Mouse (Mus musculus): ENCODE results near the gene Cnst. TPM values are rescaled to one million over a fixed set of nuclear protein-coding genes. Genes with fewer than 3 reads are reported as not detected.

Cnst gene
- polyA plus RNA-seq, 2 experiments, result 9.5 to 10.2 TPM

DNA sequence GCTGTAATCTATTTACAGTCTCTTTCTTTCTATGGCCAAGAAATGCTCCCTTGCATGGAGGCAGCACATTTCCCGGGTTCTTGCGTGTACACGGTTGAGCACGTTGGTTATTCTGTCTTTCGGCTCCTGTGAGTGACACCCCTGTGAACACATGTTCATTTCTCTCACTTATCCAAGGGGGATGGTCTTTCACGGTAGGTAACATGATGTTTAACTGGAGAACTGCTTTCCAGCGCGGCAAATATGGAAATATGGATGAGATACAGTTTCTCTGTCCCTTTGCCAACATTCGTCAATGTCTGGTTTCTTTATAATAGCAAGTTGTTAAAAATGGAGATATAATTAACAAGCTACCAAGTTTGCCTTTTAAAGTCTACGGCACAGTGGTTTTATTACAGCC is 35.3 kb downstream of the Cnst start:
- peaks cover 14 to 38% of the 10 kb centered on the region in 2 experiments for H3K4me1 ChIP-seq (replicated peaks; ENCODE audit: control insufficient read depth in 2 of 2, insufficient read depth in 2 of 2, low read length in 1 of 2)
- WGBS (ENCODE audit: insufficient replicate concordance), result 81% methylated on average over 10 of the region's 10 CpGs
- peak overlapping the region; percentile 19; the same call in 1 of the 2 replicates for H3K4me2 ChIP-seq (ENCODE audit: low read depth)
- no peaks in the 10 kb centered on the region for H3K27me3 ChIP-seq (ENCODE audit: control insufficient read depth, insufficient read depth, low read length)
- DNase-seq (ENCODE audit: low read depth in 3 of 3, low spot score in 3 of 3) (no peak), ATAC-seq (ENCODE audit: insufficient read depth) (no peak)
- H3K36me3 ChIP-seq (replicated peaks; ENCODE audit: control insufficient read depth, insufficient read depth, low read depth), result peaks cover 7% of the 10 kb centered on the region; the same call in 1 of the 2 replicates
- no peak overlapping the region for H3K4me3 ChIP-seq (ENCODE audit: insufficient read depth in 1 of 2, low read depth in 2 of 2, low read length in 2 of 2)
- no peak overlapping the region; the same call in 1 of the 2 replicates for H3K9ac ChIP-seq (replicated peaks)
- H3K9me3 ChIP-seq (ENCODE audit: control insufficient read depth, low read length), result no peaks in the 10 kb centered on the region
- TF ChIP-seq CTCF (IDR thresholded peaks at IDR 0.05; ENCODE audit: low read depth) (no peak), EP300 (IDR thresholded peaks at IDR 0.05; ENCODE audit: low read depth) (no peak)
- no peak overlapping the region for H3K27ac ChIP-seq

DNA sequence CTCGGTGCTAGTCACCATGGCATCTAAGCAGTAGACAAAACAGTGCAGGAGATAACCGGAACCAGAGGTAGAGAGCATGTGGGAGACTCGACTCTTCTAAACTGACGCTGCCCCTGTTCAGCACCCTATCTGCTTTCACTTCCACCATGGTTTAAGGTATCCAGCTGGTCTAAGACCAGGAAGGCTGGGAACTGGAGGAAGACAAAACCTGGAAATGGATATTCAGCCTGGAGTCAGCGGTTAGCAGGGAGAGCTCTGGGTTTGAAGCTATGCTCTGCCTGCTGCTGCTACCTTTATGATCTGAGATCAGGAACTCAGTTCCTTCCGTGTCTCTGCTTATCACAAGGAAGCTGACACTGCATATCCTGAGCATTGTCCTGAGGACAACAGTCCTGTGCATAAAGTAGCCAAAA is 35.9 kb downstream of the Cnst start:
- ATAC-seq (ENCODE audit: insufficient read depth) (peak; percentile 29; the same call in 1 of the 2 replicates), DNase-seq (ENCODE audit: low read depth in 3 of 3, low spot score in 3 of 3) (peak in 1 of 3 experiments; percentile 17)
- no peaks in the 10 kb centered on the region for H3K27me3 ChIP-seq (ENCODE audit: control insufficient read depth, insufficient read depth, low read length)
- H3K4me2 ChIP-seq (ENCODE audit: low read depth), result peak overlapping the region; percentile 19
- no peak overlapping the region for H3K27ac ChIP-seq
- H3K9me3 ChIP-seq (ENCODE audit: control insufficient read depth, low read length), result no peaks in the 10 kb centered on the region
- H3K36me3 ChIP-seq (replicated peaks; ENCODE audit: control insufficient read depth, insufficient read depth, low read depth), result peaks cover 7% of the 10 kb centered on the region; the same call in 1 of the 2 replicates
- TF ChIP-seq CTCF (IDR thresholded peaks at IDR 0.05; ENCODE audit: low read depth), result no peak
- TF ChIP-seq EP300 (IDR thresholded peaks at IDR 0.05; ENCODE audit: low read depth), result no peak
- no peak overlapping the region for H3K4me3 ChIP-seq (ENCODE audit: insufficient read depth in 1 of 2, low read depth in 2 of 2, low read length in 2 of 2)
- peaks cover 14 to 38% of the 10 kb centered on the region in 2 experiments for H3K4me1 ChIP-seq (replicated peaks; ENCODE audit: control insufficient read depth in 2 of 2, insufficient read depth in 2 of 2, low read length in 1 of 2)
- no peak overlapping the region; the same call in 1 of the 2 replicates for H3K9ac ChIP-seq (replicated peaks)
- 18% methylated on average over 6 of the region's 6 CpGs for WGBS (ENCODE audit: insufficient replicate concordance)

DNA sequence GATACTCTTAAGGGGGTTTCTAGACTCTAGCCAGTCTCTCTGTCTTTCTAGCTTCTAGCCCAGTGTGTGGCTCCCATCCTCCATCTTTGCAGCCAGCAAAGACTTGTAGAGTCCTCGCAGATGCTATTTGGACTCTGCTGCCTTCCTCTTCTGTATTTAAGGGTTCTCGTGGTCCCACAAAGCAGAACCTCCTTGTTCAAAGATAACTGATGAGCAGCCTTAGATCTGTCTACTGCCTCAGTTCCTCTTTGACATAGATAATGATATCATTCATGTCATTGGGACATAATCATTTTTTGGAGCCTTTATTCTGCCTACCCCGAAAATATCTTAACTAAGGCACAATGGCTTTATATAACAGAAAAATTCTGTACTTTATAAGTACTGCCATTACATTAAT is 36.9 kb downstream of the Cnst start:
- H3K9ac ChIP-seq (replicated peaks), result no peak overlapping the region
- H3K27ac ChIP-seq, result no peak overlapping the region
- H3K4me3 ChIP-seq (ENCODE audit: insufficient read depth in 1 of 2, low read depth in 2 of 2, low read length in 2 of 2), result no peak overlapping the region
- TF ChIP-seq CTCF (IDR thresholded peaks at IDR 0.05; ENCODE audit: low read depth), result no peak
- no peak for TF ChIP-seq EP300 (IDR thresholded peaks at IDR 0.05; ENCODE audit: low read depth)
- H3K27me3 ChIP-seq (ENCODE audit: control insufficient read depth, insufficient read depth, low read length), result no peaks in the 10 kb centered on the region
- no peak overlapping the region for H3K4me2 ChIP-seq (ENCODE audit: low read depth)
- WGBS (ENCODE audit: insufficient replicate concordance), result 31% methylated on average over 3 of the region's 3 CpGs
- no peaks in the 10 kb centered on the region for H3K9me3 ChIP-seq (ENCODE audit: control insufficient read depth, low read length)
- H3K36me3 ChIP-seq (replicated peaks; ENCODE audit: control insufficient read depth, insufficient read depth, low read depth), result peaks cover 7% of the 10 kb centered on the region; the same call in 1 of the 2 replicates
- ATAC-seq (ENCODE audit: insufficient read depth) (no peak), DNase-seq (ENCODE audit: low read depth in 3 of 3, low spot score in 3 of 3) (no peak)
- peaks cover 12 to 37% of the 10 kb centered on the region in 2 experiments for H3K4me1 ChIP-seq (replicated peaks; ENCODE audit: control insufficient read depth in 2 of 2, insufficient read depth in 2 of 2, low read length in 1 of 2)

DNA sequence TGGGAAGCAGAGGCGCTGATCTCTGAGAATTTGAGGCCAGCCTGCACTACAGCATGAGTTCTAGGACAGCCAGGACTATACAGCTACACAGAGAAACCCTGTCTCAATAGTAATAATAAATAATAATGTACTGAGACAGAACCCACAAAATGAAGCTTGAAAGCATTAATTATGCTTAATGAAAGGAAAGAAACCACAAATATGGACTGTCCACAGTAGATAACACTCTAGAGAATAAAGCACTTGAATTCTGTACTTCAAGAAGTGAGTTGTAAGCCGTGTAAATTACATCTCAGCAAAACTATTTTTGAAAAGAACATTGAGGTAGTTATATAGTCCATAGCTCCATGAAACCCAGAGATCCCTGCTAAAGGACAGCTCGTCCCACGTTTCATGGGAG is 38.0 kb downstream of the Cnst start:
- 59% methylated on average over 4 of the region's 4 CpGs for WGBS (ENCODE audit: insufficient replicate concordance)
- H3K9me3 ChIP-seq (ENCODE audit: control insufficient read depth, low read length), result no peaks in the 10 kb centered on the region
- no peaks in the 10 kb centered on the region for H3K27me3 ChIP-seq (ENCODE audit: control insufficient read depth, insufficient read depth, low read length)
- no peak overlapping the region for H3K27ac ChIP-seq
- TF ChIP-seq EP300 (IDR thresholded peaks at IDR 0.05; ENCODE audit: low read depth) (no peak), CTCF (IDR thresholded peaks at IDR 0.05; ENCODE audit: low read depth) (no peak)
- H3K4me2 ChIP-seq (ENCODE audit: low read depth), result no peak overlapping the region
- DNase-seq (ENCODE audit: low read depth in 3 of 3, low spot score in 3 of 3) (no peak), ATAC-seq (ENCODE audit: insufficient read depth) (no peak)
- H3K4me3 ChIP-seq (ENCODE audit: insufficient read depth in 1 of 2, low read depth in 2 of 2, low read length in 2 of 2), result no peak overlapping the region
- H3K36me3 ChIP-seq (replicated peaks; ENCODE audit: control insufficient read depth, insufficient read depth, low read depth), result peaks cover 7% of the 10 kb centered on the region; the same call in 1 of the 2 replicates
- H3K4me1 ChIP-seq (replicated peaks; ENCODE audit: control insufficient read depth in 2 of 2, insufficient read depth in 2 of 2, low read length in 1 of 2), result peaks cover 11 to 26% of the 10 kb centered on the region in 2 experiments
- H3K9ac ChIP-seq (replicated peaks), result no peak overlapping the region

DNA sequence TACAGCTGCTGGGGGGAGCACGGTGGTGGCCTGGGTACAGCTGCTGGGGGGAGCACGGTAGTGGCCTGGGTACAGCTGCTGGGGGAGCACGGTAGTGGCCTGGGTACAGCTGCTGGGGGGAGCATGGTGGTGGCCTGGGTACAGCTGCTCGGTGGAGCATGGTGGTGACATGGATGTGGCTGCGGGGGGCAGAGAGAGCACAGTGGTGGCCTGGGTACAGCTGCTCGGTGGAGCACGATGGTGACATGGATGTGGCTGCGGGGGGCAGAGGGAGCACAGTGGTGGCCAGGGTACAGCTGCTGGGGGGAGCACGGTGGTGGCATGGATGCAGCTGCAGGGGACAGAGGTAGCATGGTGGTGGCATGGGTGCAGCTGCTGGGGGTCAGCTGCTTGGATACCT is 39.5 kb downstream of the Cnst start:
- Histone ChIP-seq H3K27ac (no peak overlapping the region), H3K4me2 (ENCODE audit: low read depth) (no peak overlapping the region), H3K36me3 (replicated peaks; ENCODE audit: control insufficient read depth, insufficient read depth, low read depth) (no peaks in the 10 kb centered on the region), H3K27me3 (ENCODE audit: control insufficient read depth, insufficient read depth, low read length) (no peaks in the 10 kb centered on the region), H3K4me3 (ENCODE audit: insufficient read depth in 1 of 2, low read depth in 2 of 2, low read length in 2 of 2) (no peak overlapping the region), H3K9me3 (ENCODE audit: control insufficient read depth, low read length) (no peaks in the 10 kb centered on the region), H3K4me1 (replicated peaks; ENCODE audit: control insufficient read depth in 2 of 2, insufficient read depth in 2 of 2, low read length in 1 of 2) (peaks cover 7 to 17% of the 10 kb centered on the region in 2 experiments), H3K9ac (replicated peaks) (no peak overlapping the region)
- DNase-seq (ENCODE audit: low read depth in 3 of 3, low spot score in 3 of 3) (no peak), ATAC-seq (ENCODE audit: insufficient read depth) (no peak)
- 88% methylated on average over 9 of the region's 9 CpGs for WGBS (ENCODE audit: insufficient replicate concordance)
- TF ChIP-seq CTCF (IDR thresholded peaks at IDR 0.05; ENCODE audit: low read depth) (no peak), EP300 (IDR thresholded peaks at IDR 0.05; ENCODE audit: low read depth) (no peak)

Measured in liver, embryonic 14.5 days (tissue).